Mouse (Mus musculus): ENCODE measurements around the gene Gm19426.
"Not testable (repeated sequence)": the region's sequence is repeated elsewhere in the genome, so short reads cannot be mapped to it uniquely, and the experiment has no call there.

Gm19426 gene

GRCm38 (mm10) chr2:84736312-84737161, 6.9 kb downstream of the Gm19426 start:
- Histone ChIP-seq H3K27me3 (ENCODE audit: control insufficient read depth, insufficient read depth, low read length, poor library complexity, severe bottlenecking) (no peaks in the 10 kb centered on the region; the same call in 1 of the 2 replicates), H3K36me3 (ENCODE audit: control insufficient read depth, insufficient read depth, low read length, poor library complexity, severe bottlenecking) (no peaks in the 10 kb centered on the region)
- no peak for DNase-seq (ENCODE audit: low read depth, low spot score)

GRCm38 (mm10) chr2:84735346-84735920, 8.0 kb downstream of the Gm19426 start:
- H3K27me3 ChIP-seq (ENCODE audit: control insufficient read depth, insufficient read depth, low read length, poor library complexity, severe bottlenecking): no peaks in the 10 kb centered on the region; the same call in 1 of the 2 replicates
- no peak for DNase-seq (ENCODE audit: low read depth, low spot score)
- H3K36me3 ChIP-seq (ENCODE audit: control insufficient read depth, insufficient read depth, low read length, poor library complexity, severe bottlenecking): no peaks in the 10 kb centered on the region

- Histone ChIP-seq H3K27me3 (ENCODE audit: control insufficient read depth, insufficient read depth, low read length, poor library complexity, severe bottlenecking) (no peaks in the 10 kb centered on the region; the same call in 1 of the 2 replicates), H3K36me3 (ENCODE audit: control insufficient read depth, insufficient read depth, low read length, poor library complexity, severe bottlenecking) (no peaks in the 10 kb centered on the region)
- no peak for DNase-seq (ENCODE audit: low read depth, low spot score)
Observed at GRCm38 (mm10) chr2:84734919-84735318, 8.5 kb downstream of the Gm19426 start.

- no peaks in the 10 kb centered on the region for H3K36me3 ChIP-seq (ENCODE audit: control insufficient read depth, insufficient read depth, low read length, poor library complexity, severe bottlenecking)
- H3K27me3 ChIP-seq (ENCODE audit: control insufficient read depth, insufficient read depth, low read length, poor library complexity, severe bottlenecking): no peaks in the 10 kb centered on the region; the same call in 1 of the 2 replicates
- DNase-seq (ENCODE audit: low read depth, low spot score): no peak
Observed at GRCm38 (mm10) chr2:84734351-84734864, 9.0 kb downstream of the Gm19426 start.

DNA sequence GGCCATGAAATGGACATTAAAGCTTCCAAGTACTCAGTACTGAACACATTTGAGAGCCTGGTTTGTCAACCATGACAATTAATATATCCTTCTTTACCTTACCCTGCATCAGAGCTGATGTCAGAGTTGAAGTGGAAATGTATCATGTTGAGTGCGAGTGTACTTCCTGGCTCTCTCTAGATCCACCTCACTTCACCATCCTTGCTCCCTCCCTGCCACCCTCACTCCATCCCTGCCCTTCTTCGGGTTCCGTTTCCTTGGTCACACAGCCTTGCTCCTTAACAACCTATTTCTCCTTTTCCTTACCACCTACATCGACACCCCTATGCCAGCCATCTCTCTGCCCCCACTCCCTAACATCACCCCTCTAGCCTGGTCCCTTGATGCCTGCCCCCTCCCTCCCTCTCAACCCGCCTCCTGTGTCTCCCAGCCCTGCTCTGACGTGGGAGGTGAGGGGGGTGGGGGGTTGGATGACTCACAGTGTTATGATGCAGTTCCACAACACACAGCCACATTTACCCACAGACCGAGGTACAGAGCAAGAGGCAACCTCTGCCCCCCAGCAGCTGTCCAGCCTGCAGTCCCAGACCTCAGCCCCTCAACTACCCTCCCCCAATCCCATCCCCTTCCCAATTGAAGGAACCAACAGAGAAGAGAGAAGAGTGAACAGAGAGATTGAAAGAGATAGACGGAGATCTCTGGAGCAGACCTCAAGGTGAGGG, 9.7 kb downstream of the Gm19426 start, which contains the start of gene Ypel4:
Gene Ypel4 (plus strand): TSS at position 480 of the 722 bp plus-strand sequence.
- peak; percentile 45 for DNase-seq (ENCODE audit: low read depth, low spot score)
- Histone ChIP-seq H3K36me3 (ENCODE audit: control insufficient read depth, insufficient read depth, low read length, poor library complexity, severe bottlenecking) (no peaks in the 10 kb centered on the region), H3K27me3 (ENCODE audit: control insufficient read depth, insufficient read depth, low read length, poor library complexity, severe bottlenecking) (no peaks in the 10 kb centered on the region; the same call in 1 of the 2 replicates)

GRCm38 (mm10) chr2:84732394-84732793, 11.1 kb downstream of the Gm19426 start:
- Histone ChIP-seq H3K36me3 (ENCODE audit: control insufficient read depth, insufficient read depth, low read length, poor library complexity, severe bottlenecking) (no peaks in the 10 kb centered on the region), H3K27me3 (ENCODE audit: control insufficient read depth, insufficient read depth, low read length, poor library complexity, severe bottlenecking) (no peaks in the 10 kb centered on the region; the same call in 1 of the 2 replicates)
- no peak for DNase-seq (ENCODE audit: low read depth, low spot score)

GRCm38 (mm10) chr2:84731206-84731605, 12.2 kb downstream of the Gm19426 start:
- Histone ChIP-seq H3K27me3 (ENCODE audit: control insufficient read depth, insufficient read depth, low read length, poor library complexity, severe bottlenecking) (no peaks in the 10 kb centered on the region; the same call in 1 of the 2 replicates), H3K36me3 (ENCODE audit: control insufficient read depth, insufficient read depth, low read length, poor library complexity, severe bottlenecking) (no peaks in the 10 kb centered on the region)
- no peak for DNase-seq (ENCODE audit: low read depth, low spot score)

- not testable (repeated sequence) for DNase-seq (ENCODE audit: low read depth, low spot score); H3K27me3 ChIP-seq (ENCODE audit: control insufficient read depth, insufficient read depth, low read length, poor library complexity, severe bottlenecking)
Observed at GRCm38 (mm10) chr2:84728191-84728590, 15.3 kb downstream of the Gm19426 start.

GRCm38 (mm10) chr2:84727172-84727858, 16.1 kb downstream of the Gm19426 start, which contains the start of gene Clp1:
Gene Clp1, minus strand, starts transcription at chr2:84727350.
- H3K27me3 ChIP-seq (ENCODE audit: control insufficient read depth, insufficient read depth, low read length, poor library complexity, severe bottlenecking): no peaks in the 10 kb centered on the region
- DNase-seq (ENCODE audit: low read depth, low spot score): peak; percentile 98
- peaks cover 12% of the 10 kb centered on the region for H3K36me3 ChIP-seq (ENCODE audit: control insufficient read depth, insufficient read depth, low read length, poor library complexity, severe bottlenecking)

More at GRCm38 (mm10) chr2:84728191-84728590, 15.3 kb downstream of the Gm19426 start:
- H3K36me3 ChIP-seq (ENCODE audit: control insufficient read depth, insufficient read depth, low read length, poor library complexity, severe bottlenecking): peaks cover 12% of the 10 kb centered on the region

DNA sequence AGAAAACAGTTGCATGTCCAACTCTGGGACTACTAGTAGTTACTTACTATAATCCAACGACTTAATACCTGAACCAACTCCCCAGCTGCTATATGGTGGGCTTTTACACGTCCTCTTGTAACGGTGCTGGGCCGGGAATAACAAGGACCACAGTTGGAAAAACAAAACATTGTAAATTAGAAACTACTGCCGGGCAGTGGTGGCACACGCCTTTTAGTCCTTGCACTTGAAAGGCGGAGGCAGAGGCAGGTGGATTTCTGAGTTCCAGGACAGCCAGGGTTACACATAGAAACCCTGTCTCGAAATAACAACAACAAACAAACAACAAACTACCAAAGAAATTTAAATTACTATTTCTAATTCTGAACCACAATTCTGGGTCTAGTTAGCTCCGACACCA, 16.7 kb downstream of the Gm19426 start:
- H3K36me3 ChIP-seq (ENCODE audit: control insufficient read depth, insufficient read depth, low read length, poor library complexity, severe bottlenecking): peaks cover 12% of the 10 kb centered on the region
- no peaks in the 10 kb centered on the region for H3K27me3 ChIP-seq (ENCODE audit: control insufficient read depth, insufficient read depth, low read length, poor library complexity, severe bottlenecking)
- no peak for DNase-seq (ENCODE audit: low read depth, low spot score)

GRCm38 (mm10) chr2:84725770-84726169, 17.7 kb downstream of the Gm19426 start:
- Histone ChIP-seq H3K36me3 (ENCODE audit: control insufficient read depth, insufficient read depth, low read length, poor library complexity, severe bottlenecking) (peaks cover 14% of the 10 kb centered on the region), H3K27me3 (ENCODE audit: control insufficient read depth, insufficient read depth, low read length, poor library complexity, severe bottlenecking) (no peaks in the 10 kb centered on the region)
- no peak for DNase-seq (ENCODE audit: low read depth, low spot score)

DNA sequence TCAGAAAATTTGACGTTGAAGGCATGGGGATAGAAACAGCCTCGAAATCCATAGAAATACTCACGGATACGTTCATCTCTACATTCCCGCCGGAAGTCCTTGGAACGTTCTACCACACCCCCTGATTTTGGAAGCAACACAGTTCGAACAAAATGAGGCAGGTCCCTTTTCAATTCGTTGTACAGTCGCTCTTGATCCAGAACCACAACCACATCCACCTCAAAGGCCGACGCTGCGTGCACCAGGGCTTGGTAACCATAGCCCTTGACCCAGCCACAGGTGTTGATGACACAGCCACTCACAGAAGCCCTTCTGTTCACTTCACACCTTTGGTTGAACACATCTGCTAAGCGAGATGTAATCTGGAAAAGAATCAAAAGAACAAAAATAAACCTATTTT, 19.6 kb downstream of the Gm19426 start:
- no peak for DNase-seq (ENCODE audit: low read depth, low spot score)
- peaks cover 14% of the 10 kb centered on the region for H3K36me3 ChIP-seq (ENCODE audit: control insufficient read depth, insufficient read depth, low read length, poor library complexity, severe bottlenecking)
- no peaks in the 10 kb centered on the region for H3K27me3 ChIP-seq (ENCODE audit: control insufficient read depth, insufficient read depth, low read length, poor library complexity, severe bottlenecking)

DNA sequence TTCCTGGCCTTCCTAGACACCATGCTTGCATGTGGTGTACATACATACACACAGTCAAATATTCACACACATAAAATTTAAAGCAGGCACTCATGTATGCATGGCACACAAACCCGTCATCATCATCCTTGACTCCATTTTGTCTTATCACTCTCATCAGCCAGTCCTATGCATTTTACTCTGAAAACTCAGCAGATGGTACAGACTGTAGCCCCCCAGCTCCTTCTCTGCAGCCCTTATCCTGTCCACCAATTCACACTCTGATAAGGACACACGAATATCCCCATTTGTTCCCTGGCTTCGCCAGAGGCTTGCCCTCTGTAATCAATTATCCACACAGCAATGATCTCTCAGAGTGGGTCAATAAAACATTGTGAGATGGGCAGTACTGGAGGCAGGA, 22.3 kb downstream of the Gm19426 start:
- Histone ChIP-seq H3K36me3 (ENCODE audit: control insufficient read depth, insufficient read depth, low read length, poor library complexity, severe bottlenecking) (peaks cover 14% of the 10 kb centered on the region), H3K27me3 (ENCODE audit: control insufficient read depth, insufficient read depth, low read length, poor library complexity, severe bottlenecking) (no peaks in the 10 kb centered on the region)
- DNase-seq (ENCODE audit: low read depth, low spot score): no peak

GRCm38 (mm10) chr2:84720718-84721117, 22.7 kb downstream of the Gm19426 start:
- no peaks in the 10 kb centered on the region for H3K27me3 ChIP-seq (ENCODE audit: control insufficient read depth, insufficient read depth, low read length, poor library complexity, severe bottlenecking)
- H3K36me3 ChIP-seq (ENCODE audit: control insufficient read depth, insufficient read depth, low read length, poor library complexity, severe bottlenecking): peaks cover 14% of the 10 kb centered on the region
- no peak for DNase-seq (ENCODE audit: low read depth, low spot score)

Data from splenic B cell, adult 2 months (primary cell).